Mouse (Mus musculus): ENCODE results near the gene Rabepk. TPM values are rescaled to one million over a fixed set of nuclear protein-coding genes. Genes with fewer than 3 reads are reported as not detected.

Gene Rabepk
- polyA plus RNA-seq, 1 experiment from 2014 or later: 43.5 TPM

DNA sequence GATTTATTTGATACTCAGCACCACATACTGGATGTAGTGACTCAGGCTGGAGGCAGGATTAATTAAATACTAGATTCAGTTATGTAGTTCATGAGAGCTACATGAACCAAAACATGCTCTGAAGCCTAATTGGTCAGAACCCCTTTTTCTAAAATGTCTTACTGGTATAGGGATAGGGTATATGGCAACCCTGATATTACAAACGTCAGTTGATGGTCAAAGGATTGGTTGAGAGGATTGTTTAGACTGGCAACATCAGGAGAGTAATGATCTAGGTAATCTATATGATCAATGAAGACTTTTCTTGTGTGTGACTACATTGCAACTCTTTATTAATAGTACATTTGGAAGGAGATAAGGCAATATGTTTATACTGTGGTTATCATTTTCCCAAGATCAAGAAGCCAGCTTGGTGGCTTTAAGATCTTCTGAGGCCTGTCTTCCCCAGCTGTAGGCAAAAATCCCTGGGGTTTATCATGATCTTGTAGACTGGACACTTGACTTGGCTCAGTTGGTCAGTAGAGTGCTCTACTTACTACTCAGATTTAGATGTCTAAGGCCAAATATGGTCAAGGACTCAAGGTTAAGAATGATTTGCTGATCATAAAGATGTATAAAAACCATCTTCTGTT lies 22.4 kb downstream of the Rabepk start:
- peak overlapping the region; percentile 27 for H3K4me2 ChIP-seq
- H3K9ac ChIP-seq (ENCODE audit: low read depth, low read length): no peak overlapping the region
- no peak for DNase-seq (ENCODE audit: low spot score)
- no peaks in the 10 kb centered on the region for H3K27me3 ChIP-seq (replicated peaks; ENCODE audit: control insufficient read depth, insufficient read depth, low read length)
- H3K36me3 ChIP-seq (ENCODE audit: control insufficient read depth, insufficient read depth, low read length): peaks cover 53% of the 10 kb centered on the region
- 58% methylated on average over 1 of the region's 1 CpGs for WGBS
- H3K27ac ChIP-seq (ENCODE audit: low read depth, low read length): no peak overlapping the region
- no peaks in the 10 kb centered on the region for H3K9me3 ChIP-seq (ENCODE audit: control insufficient read depth, low read length)
- ATAC-seq (replicated peaks; ENCODE audit: low FRiP score): no peak
- H3K4me3 ChIP-seq (ENCODE audit: low read depth, low read length): no peak overlapping the region; the same call in 1 of the 2 replicates
- H3K4me1 ChIP-seq (replicated peaks; ENCODE audit: control insufficient read depth, insufficient read depth, low read length): peaks cover 36% of the 10 kb centered on the region

DNA sequence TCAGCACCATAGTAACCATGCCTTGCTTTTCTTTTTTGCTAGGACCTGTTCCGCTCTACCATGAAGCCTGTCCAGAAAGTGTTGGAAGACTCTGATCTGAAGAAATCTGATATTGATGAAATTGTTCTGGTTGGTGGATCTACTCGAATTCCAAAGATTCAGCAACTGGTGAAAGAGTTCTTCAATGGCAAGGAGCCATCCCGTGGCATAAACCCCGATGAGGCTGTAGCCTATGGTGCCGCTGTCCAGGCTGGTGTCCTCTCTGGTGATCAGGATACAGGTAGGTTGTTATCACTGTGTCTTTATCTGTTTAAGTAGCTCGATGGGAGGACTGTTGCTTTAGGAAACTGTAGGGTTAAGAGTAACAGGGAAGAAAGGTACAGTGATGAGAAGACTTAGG lies 25.2 kb downstream of the Rabepk start:
- Histone ChIP-seq H3K4me2 (peak overlapping the region; percentile 90), H3K4me1 (replicated peaks; ENCODE audit: control insufficient read depth, insufficient read depth, low read length) (peaks cover 42% of the 10 kb centered on the region), H3K9me3 (ENCODE audit: control insufficient read depth, low read length) (no peaks in the 10 kb centered on the region), H3K4me3 (ENCODE audit: low read depth, low read length) (peak overlapping the region; percentile 99), H3K27me3 (replicated peaks; ENCODE audit: control insufficient read depth, insufficient read depth, low read length) (no peaks in the 10 kb centered on the region), H3K27ac (ENCODE audit: low read depth, low read length) (no peak overlapping the region), H3K9ac (ENCODE audit: low read depth, low read length) (no peak overlapping the region), H3K36me3 (ENCODE audit: control insufficient read depth, insufficient read depth, low read length) (peaks cover 45% of the 10 kb centered on the region)
- whole genome bisulfite sequencing: 84% methylated on average over 6 of the region's 6 CpGs
- DNase-seq (ENCODE audit: low spot score) (no peak), ATAC-seq (replicated peaks; ENCODE audit: low FRiP score) (no peak)

DNA sequence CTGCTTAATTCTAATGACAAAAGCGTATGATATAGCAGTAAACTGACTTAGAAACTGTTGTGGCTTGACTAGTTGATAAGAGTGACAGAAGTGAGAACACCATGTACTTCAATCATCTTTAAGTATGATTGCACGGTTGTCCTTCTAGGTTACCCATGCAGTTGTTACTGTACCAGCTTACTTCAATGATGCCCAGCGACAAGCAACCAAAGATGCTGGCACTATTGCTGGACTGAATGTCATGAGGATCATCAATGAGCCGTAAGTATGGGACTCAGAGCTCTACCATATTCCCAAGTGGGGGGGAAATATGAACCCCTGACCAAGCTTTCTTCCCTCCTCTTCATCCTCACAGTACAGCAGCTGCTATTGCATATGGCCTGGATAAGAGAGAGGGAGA lies 26.0 kb downstream of the Rabepk start:
- 85% methylated on average over 4 of the region's 4 CpGs for WGBS
- peak overlapping the region; percentile 90 for H3K4me2 ChIP-seq
- H3K9me3 ChIP-seq (ENCODE audit: control insufficient read depth, low read length): no peaks in the 10 kb centered on the region
- no peak overlapping the region for H3K27ac ChIP-seq (ENCODE audit: low read depth, low read length)
- peak overlapping the region; percentile 99 for H3K4me3 ChIP-seq (ENCODE audit: low read depth, low read length)
- peak overlapping the region; percentile 23 for H3K9ac ChIP-seq (ENCODE audit: low read depth, low read length)
- peaks cover 45% of the 10 kb centered on the region for H3K36me3 ChIP-seq (ENCODE audit: control insufficient read depth, insufficient read depth, low read length)
- no peak for DNase-seq (ENCODE audit: low spot score)
- no peak for ATAC-seq (replicated peaks; ENCODE audit: low FRiP score)
- H3K27me3 ChIP-seq (replicated peaks; ENCODE audit: control insufficient read depth, insufficient read depth, low read length): no peaks in the 10 kb centered on the region
- peaks cover 42% of the 10 kb centered on the region for H3K4me1 ChIP-seq (replicated peaks; ENCODE audit: control insufficient read depth, insufficient read depth, low read length)

DNA sequence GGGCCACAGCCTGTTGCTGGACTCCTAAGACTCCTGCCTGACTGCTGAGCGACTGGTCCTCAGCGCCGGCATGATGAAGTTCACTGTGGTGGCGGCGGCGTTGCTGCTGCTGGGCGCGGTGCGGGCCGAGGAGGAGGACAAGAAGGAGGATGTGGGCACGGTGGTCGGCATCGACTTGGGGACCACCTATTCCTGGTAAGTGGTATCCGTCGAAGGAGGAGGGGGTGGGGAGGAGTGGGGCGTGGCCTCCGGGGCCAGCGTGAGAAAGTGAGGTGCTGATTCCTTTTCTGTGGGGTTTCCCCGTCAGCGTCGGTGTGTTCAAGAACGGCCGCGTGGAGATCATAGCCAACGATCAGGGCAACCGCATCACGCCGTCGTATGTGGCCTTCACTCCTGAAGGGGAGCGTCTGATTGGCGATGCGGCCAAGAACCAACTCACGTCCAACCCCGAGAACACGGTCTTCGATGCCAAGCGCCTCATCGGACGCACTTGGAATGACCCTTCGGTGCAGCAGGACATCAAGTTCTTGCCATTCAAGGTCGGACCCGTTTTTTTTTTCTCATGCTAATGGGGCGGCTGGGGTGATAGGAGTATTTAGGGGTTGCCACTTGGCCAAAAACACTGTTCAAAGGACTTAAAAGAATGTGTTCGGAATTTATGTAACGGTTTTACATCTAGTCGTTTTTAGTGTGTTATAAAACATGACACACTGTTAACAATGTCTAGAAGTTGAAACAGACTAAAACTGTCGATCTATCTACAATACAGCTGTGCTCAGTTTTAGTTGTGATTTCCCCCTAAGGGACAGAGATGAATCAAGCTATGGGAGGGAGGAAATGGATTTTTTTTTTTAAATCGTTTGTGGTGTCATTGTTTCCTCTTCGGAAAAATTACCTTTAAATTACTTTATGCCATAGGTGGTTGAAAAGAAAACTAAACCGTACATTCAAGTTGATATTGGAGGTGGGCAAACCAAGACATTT lies 27.2 kb downstream of the Rabepk start:
- Histone ChIP-seq H3K4me2 (peak overlapping the region; percentile 90), H3K27ac (ENCODE audit: low read depth, low read length) (peak overlapping the region; percentile 89), H3K4me1 (replicated peaks; ENCODE audit: control insufficient read depth, insufficient read depth, low read length) (peaks cover 42% of the 10 kb centered on the region), H3K9ac (ENCODE audit: low read depth, low read length) (peak overlapping the region; percentile 99), H3K9me3 (ENCODE audit: control insufficient read depth, low read length) (no peaks in the 10 kb centered on the region), H3K4me3 (ENCODE audit: low read depth, low read length) (peak overlapping the region; percentile 99), H3K36me3 (ENCODE audit: control insufficient read depth, insufficient read depth, low read length) (peaks cover 39% of the 10 kb centered on the region), H3K27me3 (replicated peaks; ENCODE audit: control insufficient read depth, insufficient read depth, low read length) (no peaks in the 10 kb centered on the region)
- ATAC-seq (replicated peaks; ENCODE audit: low FRiP score) (peak; percentile 13), DNase-seq (ENCODE audit: low spot score) (no peak)
- 3% methylated on average over 50 of the region's 50 CpGs for WGBS

DNA sequence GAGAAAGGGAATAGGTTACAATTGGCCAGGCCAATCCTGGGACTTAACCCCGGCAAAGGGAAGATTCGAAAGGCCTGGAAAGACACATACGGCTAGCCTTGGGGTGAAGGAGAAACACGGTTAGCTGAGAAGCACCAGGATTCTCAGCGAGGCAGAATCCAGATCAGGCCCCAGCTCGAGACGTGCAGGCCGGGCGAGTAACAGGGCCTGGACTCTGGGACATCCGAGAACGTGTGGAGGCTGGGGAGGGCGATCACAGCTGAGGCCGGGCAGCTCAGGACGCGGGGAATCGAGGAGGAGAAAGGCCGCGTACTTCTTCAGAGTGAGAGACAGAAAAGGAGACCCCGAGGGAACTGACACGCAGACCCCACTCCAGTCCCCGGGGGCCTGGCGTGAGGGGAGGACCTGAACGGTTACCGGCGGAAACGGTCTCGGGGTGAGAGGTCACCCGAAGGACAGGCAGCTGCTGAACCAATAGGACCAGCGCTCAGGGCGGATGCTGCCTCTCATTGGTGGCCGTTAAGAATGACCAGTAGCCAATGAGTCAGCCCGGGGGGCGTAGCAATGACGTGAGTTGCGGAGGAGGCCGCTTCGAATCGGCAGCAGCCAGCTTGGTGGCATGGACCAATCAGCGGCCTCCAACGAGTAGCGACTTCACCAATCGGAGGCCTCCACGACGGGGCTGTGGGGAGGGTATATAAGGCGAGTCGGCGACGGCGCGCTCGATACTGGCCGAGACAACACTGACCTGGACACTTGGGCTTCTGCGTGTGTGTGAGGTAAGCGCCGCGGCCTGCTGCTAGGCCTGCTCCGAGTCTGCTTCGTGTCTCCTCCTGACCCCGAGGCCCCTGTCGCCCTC lies 28.1 kb downstream of the Rabepk start, which contains the start of gene Hspa5:
Gene Hspa5, plus strand, starts transcription at position 603 of the 859 bp plus-strand sequence.
- ATAC-seq (replicated peaks; ENCODE audit: low FRiP score): peak; percentile 98
- Histone ChIP-seq H3K27me3 (replicated peaks; ENCODE audit: control insufficient read depth, insufficient read depth, low read length) (no peaks in the 10 kb centered on the region), H3K27ac (ENCODE audit: low read depth, low read length) (peak within 1 kb of the TSS; percentile 89), H3K4me3 (ENCODE audit: low read depth, low read length) (peak within 1 kb of the TSS; percentile 99), H3K9me3 (ENCODE audit: control insufficient read depth, low read length) (no peaks in the 10 kb centered on the region), H3K4me1 (replicated peaks; ENCODE audit: control insufficient read depth, insufficient read depth, low read length) (peaks cover 37% of the 10 kb centered on the region), H3K9ac (ENCODE audit: low read depth, low read length) (peak within 1 kb of the TSS; percentile 99), H3K4me2 (peak within 1 kb of the TSS; percentile 90), H3K36me3 (ENCODE audit: control insufficient read depth, insufficient read depth, low read length) (peaks cover 31% of the 10 kb centered on the region)
- DNase-seq (ENCODE audit: low spot score): peak; percentile 99
- under 1% methylated on average over 60 of the region's 60 CpGs for WGBS

DNA sequence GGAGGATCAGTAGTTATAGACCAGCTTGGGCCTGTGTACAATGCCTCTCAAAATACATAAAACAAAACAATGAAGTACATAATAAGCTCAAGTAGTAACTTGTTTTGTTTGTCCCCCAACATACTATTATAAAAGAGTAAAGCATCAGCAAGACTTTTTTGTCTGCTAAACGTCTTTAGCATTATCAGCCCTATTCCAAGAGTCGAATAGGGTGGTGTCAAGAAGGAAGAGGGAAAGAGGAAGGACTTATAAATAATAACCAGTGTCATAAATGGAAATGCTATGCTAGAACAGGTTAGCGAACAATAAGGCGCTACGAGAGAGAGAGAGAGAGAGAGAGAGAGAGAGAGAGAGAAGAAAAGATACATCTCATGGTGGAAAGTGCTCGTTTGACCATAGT lies 28.8 kb downstream of the Rabepk start:
- ATAC-seq (replicated peaks; ENCODE audit: low FRiP score): no peak
- no peak for DNase-seq (ENCODE audit: low spot score)
- 5% methylated on average over 6 of the region's 6 CpGs for WGBS
- Histone ChIP-seq H3K4me2 (peak overlapping the region; percentile 72), H3K4me1 (replicated peaks; ENCODE audit: control insufficient read depth, insufficient read depth, low read length) (peaks cover 32% of the 10 kb centered on the region), H3K9ac (ENCODE audit: low read depth, low read length) (peak overlapping the region; percentile 95), H3K36me3 (ENCODE audit: control insufficient read depth, insufficient read depth, low read length) (peaks cover 26% of the 10 kb centered on the region), H3K27ac (ENCODE audit: low read depth, low read length) (peak overlapping the region; percentile 84), H3K4me3 (ENCODE audit: low read depth, low read length) (peak overlapping the region; percentile 99), H3K27me3 (replicated peaks; ENCODE audit: control insufficient read depth, insufficient read depth, low read length) (no peaks in the 10 kb centered on the region), H3K9me3 (ENCODE audit: control insufficient read depth, low read length) (no peaks in the 10 kb centered on the region)

DNA sequence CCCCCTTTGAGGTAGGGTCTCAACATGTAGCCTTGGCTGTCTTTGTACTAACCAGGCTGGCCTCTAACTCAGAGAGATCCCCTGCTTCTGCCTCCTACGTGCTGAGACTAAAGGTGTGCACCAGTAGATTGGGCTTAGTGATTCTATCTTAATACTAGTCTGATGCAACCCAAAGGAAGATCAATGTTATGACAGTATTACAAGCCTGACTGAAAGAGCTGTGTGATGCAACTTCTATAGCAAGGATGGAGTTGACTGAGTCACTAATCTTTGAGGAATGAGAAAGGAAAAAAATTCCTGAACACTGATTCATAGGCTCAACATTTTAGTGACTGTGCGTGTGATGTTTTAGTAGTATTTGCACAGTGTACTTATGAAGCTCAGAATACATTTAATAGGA lies 29.7 kb downstream of the Rabepk start:
- WGBS: 93% methylated on average over 2 of the region's 2 CpGs
- no peaks in the 10 kb centered on the region for H3K9me3 ChIP-seq (ENCODE audit: control insufficient read depth, low read length)
- H3K36me3 ChIP-seq (ENCODE audit: control insufficient read depth, insufficient read depth, low read length): peaks cover 18% of the 10 kb centered on the region
- H3K4me3 ChIP-seq (ENCODE audit: low read depth, low read length): peak overlapping the region; percentile 99
- peak overlapping the region; percentile 72 for H3K4me2 ChIP-seq
- peaks cover 25% of the 10 kb centered on the region for H3K4me1 ChIP-seq (replicated peaks; ENCODE audit: control insufficient read depth, insufficient read depth, low read length)
- H3K27ac ChIP-seq (ENCODE audit: low read depth, low read length): no peak overlapping the region
- DNase-seq (ENCODE audit: low spot score) (no peak), ATAC-seq (replicated peaks; ENCODE audit: low FRiP score) (no peak)
- no peak overlapping the region; the same call in 1 of the 2 replicates for H3K9ac ChIP-seq (ENCODE audit: low read depth, low read length)
- H3K27me3 ChIP-seq (replicated peaks; ENCODE audit: control insufficient read depth, insufficient read depth, low read length): no peaks in the 10 kb centered on the region

DNA sequence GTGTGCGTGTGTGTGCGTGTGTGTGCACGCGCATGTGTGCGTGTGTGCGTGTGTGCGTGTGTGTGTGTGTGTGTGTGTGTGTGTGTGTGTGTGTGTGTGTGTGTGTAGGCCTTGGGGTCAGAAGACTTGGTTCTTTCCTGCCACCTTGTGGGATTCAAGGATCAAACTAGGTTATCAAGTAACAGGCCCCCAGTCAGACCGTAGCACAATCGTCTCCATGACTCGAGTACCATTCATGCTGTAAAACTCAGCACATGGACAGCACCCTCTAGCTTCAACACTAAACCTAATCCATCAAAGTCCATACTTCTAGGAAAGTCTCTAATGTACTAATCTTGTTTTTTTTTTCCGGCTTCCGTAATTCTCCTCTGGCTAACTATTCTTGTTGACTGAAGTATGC lies 34.9 kb downstream of the Rabepk start:
- Histone ChIP-seq H3K4me2 (no peak overlapping the region), H3K4me3 (ENCODE audit: low read depth, low read length) (no peak overlapping the region), H3K27ac (ENCODE audit: low read depth, low read length) (no peak overlapping the region), H3K9ac (ENCODE audit: low read depth, low read length) (no peak overlapping the region), H3K27me3 (replicated peaks; ENCODE audit: control insufficient read depth, insufficient read depth, low read length) (no peaks in the 10 kb centered on the region), H3K4me1 (replicated peaks; ENCODE audit: control insufficient read depth, insufficient read depth, low read length) (peaks cover 5% of the 10 kb centered on the region; the same call in 1 of the 2 replicates), H3K36me3 (ENCODE audit: control insufficient read depth, insufficient read depth, low read length) (no peaks in the 10 kb centered on the region), H3K9me3 (ENCODE audit: control insufficient read depth, low read length) (no peaks in the 10 kb centered on the region)
- WGBS: 66% methylated on average over 12 of the region's 12 CpGs
- DNase-seq (ENCODE audit: low spot score) (no peak), ATAC-seq (replicated peaks; ENCODE audit: low FRiP score) (no peak)

Measured in liver, embryonic 11.5 days (tissue).